Mouse (Mus musculus) lung, postnatal 0 days (tissue): ENCODE measurements around the gene Gm1043.

Experiments
- CTCF ChIP-seq: IDR thresholded peaks from 2 replicates; pipeline ENCODE4 v1.5.1; 2016; ENCODE audit warnings: antibody characterized with exemption, mild to moderate bottlenecking
- EP300 ChIP-seq: IDR thresholded peaks from 2 replicates; pipeline ENCODE4 v1.6.1; 2016; ENCODE audit warnings: antibody characterized with exemption, mild to moderate bottlenecking, control low read depth

- no peak for TF ChIP-seq CTCF
- no peak for TF ChIP-seq EP300
These were observed 39.6 kb upstream of the Gm1043 start for GRCm38 (mm10) chr5:37045582-37045981.
